Mouse (Mus musculus): ENCODE data around the gene Tjp1. TPM values are rescaled to one million over a fixed set of nuclear protein-coding genes. Genes with fewer than 3 reads are reported as not detected.
A peak's percentile ranks its signal among the peaks of the same experiment; 100 is the strongest.

Tjp1 gene
- polyA plus RNA-seq, 1 experiment: 19.3 TPM

DNA sequence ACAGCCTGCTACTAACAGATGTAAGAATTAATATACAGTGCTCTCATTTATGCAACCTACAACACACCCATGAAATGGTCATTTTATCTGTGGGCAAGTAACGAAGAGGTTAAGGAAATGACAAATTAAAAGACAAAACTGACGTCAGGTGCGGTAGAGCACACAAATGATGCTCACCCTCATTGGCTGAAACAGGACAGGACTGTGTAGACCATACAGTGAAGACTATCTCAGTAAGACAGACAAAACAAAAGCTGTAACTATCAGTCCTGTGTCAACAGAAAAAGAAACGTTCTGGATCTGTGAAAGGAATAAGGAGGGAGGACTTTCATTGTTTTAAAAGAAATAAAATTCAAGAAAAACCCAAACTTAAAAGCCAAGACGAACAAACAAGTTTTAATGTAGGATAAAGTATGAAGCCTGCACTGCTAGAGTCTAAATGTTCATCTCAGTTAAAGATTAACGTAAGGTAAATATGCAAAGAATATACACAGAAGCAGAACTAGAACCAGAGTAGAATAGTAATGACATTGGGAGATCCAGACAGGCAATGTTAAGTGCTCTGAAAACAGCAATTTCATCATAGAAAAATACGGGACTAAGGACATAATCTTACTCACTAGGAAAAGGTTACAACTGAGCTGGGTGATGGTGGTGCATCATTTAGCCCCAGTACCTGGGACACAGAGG lies 189.9 kb downstream of the Tjp1 start:
- Histone ChIP-seq H3ac (ENCODE audit: control insufficient read depth, insufficient read length, low read depth) (no peak overlapping the region), H3K79me3 (ENCODE audit: low read depth) (peaks cover 2% of the 10 kb centered on the region), H3K4me3 (ENCODE audit: insufficient read depth, poor library complexity, severe bottlenecking) (no peak overlapping the region), H3K79me2 (ENCODE audit: control insufficient read depth, insufficient read depth) (peaks cover 2% of the 10 kb centered on the region), H3K36me3 (ENCODE audit: control insufficient read depth, insufficient read depth) (peaks cover 80% of the 10 kb centered on the region), H3K27me3 (ENCODE audit: control insufficient read depth, insufficient read depth, insufficient read length) (no peaks in the 10 kb centered on the region)
- no peak for TF ChIP-seq CTCF (IDR thresholded peaks at IDR 0.05; ENCODE audit: control insufficient read depth, insufficient read depth, insufficient read length)
- TF ChIP-seq MYOD1 (IDR thresholded peaks at IDR 0.05; ENCODE audit: control insufficient read depth, insufficient read length, low read depth): no peak
- no peak for TF ChIP-seq MAX (IDR thresholded peaks at IDR 0.05)
- no peak for TF ChIP-seq CEBPB (IDR thresholded peaks at IDR 0.05; ENCODE audit: low read depth)
- TF ChIP-seq MYOG (IDR thresholded peaks at IDR 0.05; ENCODE audit: control insufficient read depth, extremely low read depth, insufficient read length): no peak
- no peak for TF ChIP-seq FOSL1 (IDR thresholded peaks at IDR 0.05; ENCODE audit: insufficient read depth, low read length, poor library complexity, severe bottlenecking)
- TF ChIP-seq USF1 (IDR thresholded peaks at IDR 0.05; ENCODE audit: low read depth): no peak

DNA sequence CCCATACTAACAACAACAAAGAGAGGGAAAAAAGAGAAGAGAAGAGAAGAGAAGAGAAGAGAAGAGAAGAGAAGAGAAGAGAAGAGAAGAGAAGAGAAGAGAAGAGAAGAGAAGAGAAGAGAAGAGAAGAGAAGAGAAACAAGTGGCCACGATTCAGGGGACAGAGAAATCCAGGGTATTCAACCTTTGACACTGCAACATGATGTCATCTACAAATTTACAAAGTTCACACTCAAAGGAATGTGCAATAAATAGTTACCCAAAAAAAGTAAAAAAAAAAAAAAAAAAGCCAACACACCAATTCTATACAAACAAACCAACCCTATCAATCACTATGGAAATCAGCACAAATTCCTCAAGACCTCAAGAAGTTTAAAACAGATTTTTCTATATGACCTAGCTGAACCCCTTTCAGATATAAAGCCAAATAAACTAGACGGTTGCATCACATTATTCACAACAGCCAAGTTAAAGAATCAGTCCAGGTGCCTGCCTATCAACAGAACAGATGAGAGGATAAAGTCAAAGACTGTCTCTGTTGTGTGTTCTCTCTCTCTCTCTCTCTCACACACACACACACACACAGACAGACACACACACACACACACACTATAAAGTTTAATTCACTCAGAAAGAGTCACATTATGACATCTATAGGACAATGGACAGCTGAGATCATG lies 194.4 kb downstream of the Tjp1 start:
- Histone ChIP-seq H3K27me3 (ENCODE audit: control insufficient read depth, insufficient read depth, insufficient read length) (no peaks in the 10 kb centered on the region), H3K36me3 (ENCODE audit: control insufficient read depth, insufficient read depth) (peaks cover 76% of the 10 kb centered on the region), H3K79me3 (ENCODE audit: low read depth) (no peaks in the 10 kb centered on the region), H3K4me3 (ENCODE audit: insufficient read depth, poor library complexity, severe bottlenecking) (no peak overlapping the region), H3K79me2 (ENCODE audit: control insufficient read depth, insufficient read depth) (no peaks in the 10 kb centered on the region), H3ac (ENCODE audit: control insufficient read depth, insufficient read length, low read depth) (no peak overlapping the region)
- no peak for TF ChIP-seq CTCF (IDR thresholded peaks at IDR 0.05; ENCODE audit: control insufficient read depth, insufficient read depth, insufficient read length)
- TF ChIP-seq MYOD1 (IDR thresholded peaks at IDR 0.05; ENCODE audit: control insufficient read depth, insufficient read length, low read depth): no peak
- TF ChIP-seq USF1 (IDR thresholded peaks at IDR 0.05; ENCODE audit: low read depth): no peak
- no peak for TF ChIP-seq CEBPB (IDR thresholded peaks at IDR 0.05; ENCODE audit: low read depth)
- no peak for TF ChIP-seq FOSL1 (IDR thresholded peaks at IDR 0.05; ENCODE audit: insufficient read depth, low read length, poor library complexity, severe bottlenecking)
- no peak for TF ChIP-seq MAX (IDR thresholded peaks at IDR 0.05)

DNA sequence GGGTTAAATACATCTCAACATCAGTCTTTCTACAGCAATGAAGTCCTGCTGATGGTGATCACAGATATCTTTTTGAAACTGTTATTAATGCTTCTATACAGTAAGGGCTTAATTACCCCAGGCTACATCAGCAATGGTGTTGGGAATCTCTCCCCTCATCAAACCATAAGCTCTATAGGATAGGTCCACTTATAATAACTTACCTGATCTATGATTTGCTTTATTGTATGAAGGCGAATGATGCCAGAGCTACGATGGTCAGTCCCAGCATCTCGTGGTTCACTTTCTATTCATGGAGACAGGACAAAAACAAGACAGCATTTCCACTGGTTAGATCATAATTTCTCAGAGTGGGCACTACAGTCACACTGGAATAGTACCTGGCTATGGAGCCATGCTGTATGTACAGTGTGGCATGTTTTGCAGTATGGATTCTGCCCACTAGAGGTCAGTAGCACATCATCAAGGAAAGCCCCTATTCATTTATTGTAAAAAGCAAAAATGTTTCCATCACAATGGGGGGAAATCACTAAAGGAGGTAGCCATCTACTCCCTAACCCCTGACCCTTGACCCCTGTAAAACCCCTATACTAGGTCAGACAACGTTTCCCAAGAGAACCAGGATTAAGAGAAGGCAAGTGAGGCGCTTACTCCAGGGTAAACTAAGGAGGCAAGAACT lies 208.4 kb downstream of the Tjp1 start:
- Histone ChIP-seq H3K27me3 (ENCODE audit: control insufficient read depth, insufficient read depth, insufficient read length) (no peaks in the 10 kb centered on the region), H3K79me3 (ENCODE audit: low read depth) (peaks cover 1% of the 10 kb centered on the region), H3K79me2 (ENCODE audit: control insufficient read depth, insufficient read depth) (no peaks in the 10 kb centered on the region), H3ac (ENCODE audit: control insufficient read depth, insufficient read length, low read depth) (no peak overlapping the region), H3K4me3 (ENCODE audit: insufficient read depth, poor library complexity, severe bottlenecking) (no peak overlapping the region), H3K36me3 (ENCODE audit: control insufficient read depth, insufficient read depth) (peaks cover 85% of the 10 kb centered on the region)
- no peak for TF ChIP-seq USF1 (IDR thresholded peaks at IDR 0.05; ENCODE audit: low read depth)
- TF ChIP-seq MYOG (IDR thresholded peaks at IDR 0.05; ENCODE audit: control insufficient read depth, extremely low read depth, insufficient read length): no peak
- peak; percentile 50 for TF ChIP-seq CTCF (IDR thresholded peaks at IDR 0.05; ENCODE audit: control insufficient read depth, insufficient read depth, insufficient read length)

DNA sequence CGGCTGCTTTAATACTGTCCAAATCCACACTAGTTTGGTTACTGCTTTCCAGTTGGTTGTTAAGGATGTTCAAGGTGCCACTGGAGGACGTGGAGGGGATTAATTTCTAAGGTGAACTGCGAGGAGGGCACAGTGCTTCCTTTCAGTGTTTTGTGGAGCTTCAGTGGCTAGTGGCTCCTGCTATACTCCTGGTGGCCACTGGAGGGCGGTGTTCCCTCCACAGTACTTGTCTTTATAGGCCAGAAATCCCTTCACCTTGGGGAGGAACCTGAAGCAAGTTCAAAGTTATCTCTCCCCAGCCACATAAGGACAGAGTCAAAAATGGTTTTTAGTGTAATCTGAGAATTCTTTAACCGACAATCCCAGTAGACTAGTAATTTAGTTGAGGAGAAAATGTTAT lies 210.2 kb downstream of the Tjp1 start:
- H3K4me3 ChIP-seq (ENCODE audit: insufficient read depth, poor library complexity, severe bottlenecking): no peak overlapping the region

DNA sequence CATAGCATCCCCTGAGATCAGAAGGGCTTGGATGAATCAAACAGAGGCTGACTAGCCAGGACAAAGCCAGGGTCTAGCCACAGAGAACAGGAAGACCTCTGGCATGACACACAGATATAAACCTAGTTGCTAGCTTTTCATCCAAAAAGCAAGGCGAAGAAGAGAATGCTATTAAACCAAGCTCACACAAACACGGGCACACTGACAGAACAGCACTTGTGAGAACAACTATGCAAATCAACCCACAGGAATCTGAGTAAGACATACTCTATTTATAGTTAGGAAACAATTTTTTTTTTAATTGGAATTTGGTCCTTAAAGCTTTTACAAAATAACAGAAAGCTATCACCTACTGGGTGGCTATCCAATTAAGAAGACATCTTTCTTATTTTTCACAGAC lies 212.4 kb downstream of the Tjp1 start:
- no peaks in the 10 kb centered on the region for H3K79me2 ChIP-seq (ENCODE audit: control insufficient read depth, insufficient read depth)
- H3K27me3 ChIP-seq (ENCODE audit: control insufficient read depth, insufficient read depth, insufficient read length): no peaks in the 10 kb centered on the region
- peaks cover 1% of the 10 kb centered on the region for H3K79me3 ChIP-seq (ENCODE audit: low read depth)
- no peak overlapping the region for H3K4me3 ChIP-seq (ENCODE audit: insufficient read depth, poor library complexity, severe bottlenecking)
- no peak overlapping the region for H3ac ChIP-seq (ENCODE audit: control insufficient read depth, insufficient read length, low read depth)
- TF ChIP-seq FOSL1 (IDR thresholded peaks at IDR 0.05; ENCODE audit: insufficient read depth, low read length, poor library complexity, severe bottlenecking) (no peak), MAX (IDR thresholded peaks at IDR 0.05) (no peak), MYOG (IDR thresholded peaks at IDR 0.05; ENCODE audit: control insufficient read depth, extremely low read depth, insufficient read length) (no peak), MYOD1 (IDR thresholded peaks at IDR 0.05; ENCODE audit: control insufficient read depth, insufficient read length, low read depth) (no peak), USF1 (IDR thresholded peaks at IDR 0.05; ENCODE audit: low read depth) (no peak), CTCF (IDR thresholded peaks at IDR 0.05; ENCODE audit: control insufficient read depth, insufficient read depth, insufficient read length) (no peak), CEBPB (IDR thresholded peaks at IDR 0.05; ENCODE audit: low read depth) (no peak)
- H3K36me3 ChIP-seq (ENCODE audit: control insufficient read depth, insufficient read depth): peaks cover 91% of the 10 kb centered on the region

More for the DNA sequence above, 210.2 kb downstream of the Tjp1 start:
- Histone ChIP-seq H3ac (ENCODE audit: control insufficient read depth, insufficient read length, low read depth) (no peak overlapping the region), H3K79me2 (ENCODE audit: control insufficient read depth, insufficient read depth) (no peaks in the 10 kb centered on the region), H3K27me3 (ENCODE audit: control insufficient read depth, insufficient read depth, insufficient read length) (no peaks in the 10 kb centered on the region), H3K36me3 (ENCODE audit: control insufficient read depth, insufficient read depth) (peaks cover 91% of the 10 kb centered on the region), H3K79me3 (ENCODE audit: low read depth) (peaks cover 1% of the 10 kb centered on the region)
- TF ChIP-seq CTCF (IDR thresholded peaks at IDR 0.05; ENCODE audit: control insufficient read depth, insufficient read depth, insufficient read length): peak; percentile 77
- TF ChIP-seq MAX (IDR thresholded peaks at IDR 0.05): no peak
- TF ChIP-seq MYOD1 (IDR thresholded peaks at IDR 0.05; ENCODE audit: control insufficient read depth, insufficient read length, low read depth): no peak
- TF ChIP-seq CEBPB (IDR thresholded peaks at IDR 0.05; ENCODE audit: low read depth): no peak
